Mouse (Mus musculus): Measurements from ENCODE around the gene Clip1.

Clip1 gene

GRCm38 (mm10) chr5:123669991-123670799 lies 14.2 kb downstream of the Clip1 start:
- no peak for DNase-seq

GRCm38 (mm10) chr5:123667915-123668314 lies 16.5 kb downstream of the Clip1 start:
- DNase-seq: no peak

- no peak for DNase-seq
Measured at GRCm38 (mm10) chr5:123665956-123666355, 18.5 kb downstream of the Clip1 start.

- DNase-seq: no peak
Measured at GRCm38 (mm10) chr5:123664329-123664728, 20.1 kb downstream of the Clip1 start.

GRCm38 (mm10) chr5:123662059-123662458 lies 22.4 kb downstream of the Clip1 start:
- no peak for DNase-seq

GRCm38 (mm10) chr5:123661602-123662001 lies 22.8 kb downstream of the Clip1 start:
- DNase-seq: peak; percentile 23

- no peak for DNase-seq
Measured at GRCm38 (mm10) chr5:123657651-123658050, 26.8 kb downstream of the Clip1 start.

- DNase-seq: no peak
Measured at GRCm38 (mm10) chr5:123654937-123655336, 29.5 kb downstream of the Clip1 start.

GRCm38 (mm10) chr5:123653287-123653801 lies 31.1 kb downstream of the Clip1 start:
- DNase-seq: no peak

GRCm38 (mm10) chr5:123650825-123651224 lies 33.6 kb downstream of the Clip1 start:
- no peak for DNase-seq

GRCm38 (mm10) chr5:123642401-123642800 lies 42.0 kb downstream of the Clip1 start:
- DNase-seq: no peak

- DNase-seq: no peak
Measured at GRCm38 (mm10) chr5:123641259-123641900, 43.0 kb downstream of the Clip1 start.

- DNase-seq: no peak
Measured at GRCm38 (mm10) chr5:123640181-123640580, 44.2 kb downstream of the Clip1 start.

GRCm38 (mm10) chr5:123631210-123631609 lies 53.2 kb downstream of the Clip1 start:
- no peak for DNase-seq

GRCm38 (mm10) chr5:123626631-123627030 lies 57.8 kb downstream of the Clip1 start:
- peak; percentile 56 for DNase-seq

GRCm38 (mm10) chr5:123622421-123622820 lies 62.0 kb downstream of the Clip1 start:
- DNase-seq: no peak

- DNase-seq: no peak
Measured at GRCm38 (mm10) chr5:123618558-123618957, 65.9 kb downstream of the Clip1 start.

- DNase-seq: no peak
Measured at GRCm38 (mm10) chr5:123614246-123614645, 70.2 kb downstream of the Clip1 start.

GRCm38 (mm10) chr5:123609843-123610242 lies 74.6 kb downstream of the Clip1 start:
- peak; percentile 91 for DNase-seq

- no peak for DNase-seq
Measured at GRCm38 (mm10) chr5:123609416-123609815, 75.0 kb downstream of the Clip1 start.

GRCm38 (mm10) chr5:123607211-123607669 lies 77.2 kb downstream of the Clip1 start:
- DNase-seq: no peak

- DNase-seq: peak; percentile 68
Measured at GRCm38 (mm10) chr5:123603496-123603895, 80.9 kb downstream of the Clip1 start.

- DNase-seq: no peak
Measured at GRCm38 (mm10) chr5:123602174-123602573, 82.2 kb downstream of the Clip1 start.

- no peak for DNase-seq
Measured at GRCm38 (mm10) chr5:123599319-123599718, 85.1 kb downstream of the Clip1 start.

Data from right cerebral cortex, adult 18-20 months (tissue).